Mouse (Mus musculus): ENCODE data around the gene Hsf4. TPM values are rescaled to one million over a fixed set of nuclear protein-coding genes. Genes with fewer than 3 reads are reported as not detected.
"Not testable (repeated sequence)": the region's sequence is repeated elsewhere in the genome, so short reads cannot be mapped to it uniquely, and the experiment has no call there.

Hsf4 gene
- polyA plus RNA-seq, 1 experiment from 2014 or later, result 0.27 TPM

DNA sequence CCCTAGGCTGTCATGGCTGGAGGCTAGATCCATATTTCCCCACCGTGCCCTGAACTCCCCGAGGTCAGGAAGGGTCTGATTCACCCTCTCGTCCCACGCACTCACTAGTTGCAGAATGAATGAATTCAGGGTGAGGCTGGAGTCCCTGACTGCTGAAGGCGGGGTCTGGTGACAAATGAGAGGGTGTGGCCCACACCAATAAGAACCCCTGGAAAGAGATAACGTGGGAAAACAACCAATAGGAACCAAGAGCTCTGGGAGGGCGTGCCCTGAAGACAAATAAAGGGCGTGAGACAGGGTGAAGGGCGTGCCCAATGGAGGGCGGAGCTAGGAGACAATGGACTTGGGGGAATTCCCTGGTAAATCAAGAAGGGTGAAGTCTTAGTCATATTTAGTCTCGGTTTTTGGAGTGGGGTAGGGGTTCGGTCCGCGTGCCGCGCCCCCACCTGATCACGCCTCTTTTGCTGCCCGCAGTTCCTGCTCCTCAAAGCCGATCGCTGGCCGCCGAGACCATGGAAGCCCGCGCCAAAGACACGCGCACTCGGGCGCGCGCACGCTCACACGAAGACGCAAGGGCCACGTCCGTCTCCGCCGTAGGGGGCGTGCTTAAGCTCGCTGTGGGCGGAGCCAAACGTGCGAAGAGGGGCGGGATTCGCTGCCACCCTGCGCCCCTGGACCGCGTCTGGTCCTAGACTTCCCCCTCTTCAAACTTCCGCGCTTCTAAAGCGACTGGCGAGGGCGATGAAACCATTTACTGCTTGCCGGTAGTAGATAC is 19.5 kb downstream of the Hsf4 start:
- Histone ChIP-seq H3K36me3 (ENCODE audit: control insufficient read depth, insufficient read depth, low read length) (0 out of 2 replicates have a peak, but pooled peaks cover 5% of the 10 kb centered on the region), H3K4me1 (ENCODE audit: control insufficient read depth in 2 of 2, insufficient read depth in 2 of 2, low read length in 2 of 2) (peaks cover 6 to 8% of the 10 kb centered on the region in 2 experiments), H3K4me3 (ENCODE audit: control insufficient read depth in 1 of 2, insufficient read depth in 1 of 2, low read depth in 1 of 2, low read length in 2 of 2) (peak overlapping the region; percentile 53 to 61), H3K9ac (ENCODE audit: low read length) (peak overlapping the region; percentile 66), H3K27me3 (ENCODE audit: control insufficient read depth, insufficient read depth, low read length) (peaks cover 8% of the 10 kb centered on the region), H3K4me2 (ENCODE audit: low read length) (peak overlapping the region; percentile 84), H3K27ac (replicated peaks in 1 of 2; ENCODE audit: control insufficient read depth in 1 of 2, insufficient read depth in 1 of 2, low read depth in 2 of 2, low read length in 2 of 2) (peak overlapping the region; percentile 45 to 67; a peak in 2 of 4 replicates), H3K9me3 (ENCODE audit: control insufficient read depth, low read length) (no peaks in the 10 kb centered on the region)
- ATAC-seq (ENCODE audit: insufficient number of reproducible peaks, insufficient read depth, low FRiP score, low read depth), result peak; percentile 86
- WGBS, result 1% methylated on average over 53 of the region's 53 CpGs

DNA sequence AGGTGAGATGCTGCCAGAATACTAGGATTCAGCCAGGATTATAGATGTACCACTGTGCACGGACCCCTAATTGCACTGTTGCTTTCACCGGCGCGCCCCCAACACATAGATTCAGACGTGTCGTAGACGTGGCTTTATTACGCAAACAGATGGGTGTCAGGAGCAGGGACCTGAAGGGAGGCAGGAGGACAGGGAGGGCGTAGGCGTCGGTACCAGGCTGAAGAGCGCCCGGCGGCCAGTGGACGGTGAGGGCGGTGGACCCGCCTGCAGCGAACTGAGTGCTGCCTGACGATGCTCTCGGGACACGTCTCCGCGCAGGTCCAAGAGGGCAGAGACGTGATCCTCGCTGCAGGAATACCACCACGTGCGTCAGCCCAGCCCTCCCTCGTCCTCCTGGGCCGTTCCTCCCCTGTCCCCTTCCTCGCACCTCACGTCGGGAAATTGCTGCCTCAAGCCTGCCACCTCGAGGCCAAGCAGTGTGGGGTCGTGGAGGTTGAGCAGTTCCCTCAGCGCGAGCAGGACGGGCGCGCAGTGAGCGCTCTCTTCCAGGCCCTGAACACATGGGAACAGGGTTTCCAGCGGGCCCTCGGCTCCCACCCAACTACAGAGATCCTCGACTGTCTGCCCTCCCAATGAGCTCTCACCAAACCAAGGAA is 20.3 kb downstream of the Hsf4 start, which contains the start of gene 4931428F04Rik:
Gene 4931428F04Rik, minus strand, starts transcription at position 60 of the 656 bp plus-strand sequence.
- 0 out of 2 replicates have a peak, but pooled peaks cover under 1% of the 10 kb centered on the region for H3K36me3 ChIP-seq (ENCODE audit: control insufficient read depth, insufficient read depth, low read length)
- H3K4me1 ChIP-seq (ENCODE audit: control insufficient read depth in 2 of 2, insufficient read depth in 2 of 2, low read length in 2 of 2), result peaks cover 6 to 8% of the 10 kb centered on the region in 2 experiments
- ATAC-seq (ENCODE audit: insufficient number of reproducible peaks, insufficient read depth, low FRiP score, low read depth), result peak; percentile 5
- H3K9ac ChIP-seq (ENCODE audit: low read length), result peak within 1 kb of the TSS; percentile 66
- peak within 1 kb of the TSS; percentile 45 to 67; a peak in 2 of 4 replicates for H3K27ac ChIP-seq (replicated peaks in 1 of 2; ENCODE audit: control insufficient read depth in 1 of 2, insufficient read depth in 1 of 2, low read depth in 2 of 2, low read length in 2 of 2)
- H3K4me3 ChIP-seq (ENCODE audit: control insufficient read depth in 1 of 2, insufficient read depth in 1 of 2, low read depth in 1 of 2, low read length in 2 of 2), result peak within 1 kb of the TSS; percentile 53 to 61
- 4% methylated on average over 43 of the region's 43 CpGs for WGBS
- H3K4me2 ChIP-seq (ENCODE audit: low read length), result peak within 1 kb of the TSS; percentile 84
- peaks cover 8% of the 10 kb centered on the region for H3K27me3 ChIP-seq (ENCODE audit: control insufficient read depth, insufficient read depth, low read length)
- H3K9me3 ChIP-seq (ENCODE audit: control insufficient read depth, low read length), result no peaks in the 10 kb centered on the region

DNA sequence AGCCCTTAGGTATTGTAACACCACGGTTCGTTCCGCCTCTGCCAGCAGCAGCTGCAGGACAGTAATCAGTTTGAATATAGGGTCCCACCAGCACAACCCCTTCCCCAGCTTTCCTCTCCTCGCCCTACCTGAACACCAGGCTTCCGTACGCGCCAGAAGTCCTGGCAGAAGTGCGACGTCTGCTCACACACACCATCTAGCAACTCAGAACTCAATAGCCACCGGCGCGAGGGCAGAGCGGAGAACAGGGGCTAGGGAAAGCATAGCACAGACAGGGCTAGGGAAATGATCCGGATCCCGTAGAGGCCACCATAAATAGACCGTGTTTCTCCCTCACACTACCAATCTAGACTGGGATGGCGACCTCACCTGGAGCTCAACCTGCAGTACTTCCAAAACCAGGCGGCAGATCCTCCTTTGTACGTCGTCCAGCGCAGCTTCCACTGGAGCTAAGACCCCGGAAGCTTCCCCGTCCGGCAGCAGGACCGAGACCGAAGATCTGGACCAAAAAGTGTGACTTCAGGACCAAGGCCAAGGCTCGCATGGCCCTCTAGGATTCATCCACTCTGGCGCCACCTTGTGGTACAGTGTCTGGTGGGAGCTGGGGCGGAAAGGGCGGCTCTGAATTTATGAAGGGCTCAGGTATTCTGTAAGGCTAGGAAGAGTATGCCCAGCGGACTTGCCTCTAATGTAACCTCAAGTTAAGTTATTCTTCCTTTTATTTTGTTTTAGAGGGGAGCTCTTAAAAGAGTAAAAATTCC is 21.1 kb downstream of the Hsf4 start:
- Histone ChIP-seq H3K27me3 (ENCODE audit: control insufficient read depth, insufficient read depth, low read length) (peaks cover 8% of the 10 kb centered on the region), H3K4me3 (ENCODE audit: control insufficient read depth in 1 of 2, insufficient read depth in 1 of 2, low read depth in 1 of 2, low read length in 2 of 2) (peak overlapping the region in 1 of 2 experiments; percentile 53; a peak in 1 of 4 replicates), H3K9ac (ENCODE audit: low read length) (no peak overlapping the region), H3K36me3 (ENCODE audit: control insufficient read depth, insufficient read depth, low read length) (no peaks in the 10 kb centered on the region), H3K27ac (replicated peaks in 1 of 2; ENCODE audit: control insufficient read depth in 1 of 2, insufficient read depth in 1 of 2, low read depth in 2 of 2, low read length in 2 of 2) (no peak overlapping the region), H3K4me2 (ENCODE audit: low read length) (peak overlapping the region; percentile 84), H3K4me1 (ENCODE audit: control insufficient read depth in 2 of 2, insufficient read depth in 2 of 2, low read length in 2 of 2) (peaks cover 6 to 8% of the 10 kb centered on the region in 2 experiments), H3K9me3 (ENCODE audit: control insufficient read depth, low read length) (no peaks in the 10 kb centered on the region)
- WGBS, result 8% methylated on average over 31 of the region's 31 CpGs
- no peak for ATAC-seq (ENCODE audit: insufficient number of reproducible peaks, insufficient read depth, low FRiP score, low read depth)

DNA sequence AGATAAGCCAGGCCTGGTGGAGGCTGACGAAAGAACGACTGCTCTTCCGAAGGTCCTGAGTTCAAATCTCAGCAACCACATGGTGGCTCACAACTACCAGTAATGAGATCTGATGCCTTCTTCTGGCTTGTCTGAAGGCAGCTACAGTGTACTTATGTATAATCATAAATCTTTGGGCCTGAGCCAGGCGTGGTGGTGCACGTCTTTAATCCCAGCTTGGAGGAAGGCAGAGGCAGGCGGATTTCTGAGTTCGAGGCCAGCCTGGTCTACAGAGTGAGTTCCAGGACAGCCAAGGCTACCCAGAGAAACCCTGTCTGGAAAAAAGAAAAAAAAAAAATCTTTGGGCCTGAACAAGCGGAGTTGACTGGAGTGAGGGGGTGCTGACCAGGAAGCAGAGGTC is 21.8 kb downstream of the Hsf4 start:
- H3K4me2 ChIP-seq (ENCODE audit: low read length); H3K4me3 ChIP-seq (ENCODE audit: control insufficient read depth in 1 of 2, insufficient read depth in 1 of 2, low read depth in 1 of 2, low read length in 2 of 2); H3K36me3 ChIP-seq (ENCODE audit: control insufficient read depth, insufficient read depth, low read length); H3K4me1 ChIP-seq (ENCODE audit: control insufficient read depth in 2 of 2, insufficient read depth in 2 of 2, low read length in 2 of 2); ATAC-seq (ENCODE audit: insufficient number of reproducible peaks, insufficient read depth, low FRiP score, low read depth); H3K9ac ChIP-seq (ENCODE audit: low read length); H3K27me3 ChIP-seq (ENCODE audit: control insufficient read depth, insufficient read depth, low read length); H3K27ac ChIP-seq (replicated peaks in 1 of 2; ENCODE audit: control insufficient read depth in 1 of 2, insufficient read depth in 1 of 2, low read depth in 2 of 2, low read length in 2 of 2); H3K9me3 ChIP-seq (ENCODE audit: control insufficient read depth, low read length): not testable (repeated sequence)
- whole genome bisulfite sequencing, result 75% methylated on average over 8 of the region's 8 CpGs

DNA sequence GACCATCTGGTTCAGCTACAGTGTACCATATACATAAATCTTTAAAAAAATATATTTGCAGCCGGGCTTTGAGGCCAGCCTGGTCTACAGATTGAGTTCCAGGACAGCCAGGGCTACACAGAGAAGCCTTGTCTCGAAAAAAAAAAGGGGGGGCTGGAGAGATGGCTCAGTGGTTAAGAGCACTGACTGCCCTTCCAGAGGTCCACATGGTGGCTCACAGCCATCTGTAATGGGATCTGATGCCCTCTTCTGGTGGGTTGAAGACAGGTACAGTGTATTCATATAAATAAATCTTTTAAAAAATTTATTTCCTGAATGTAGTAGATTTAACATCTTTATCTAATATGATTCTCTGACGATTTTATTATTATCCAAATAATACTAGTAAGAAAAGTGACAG is 22.2 kb downstream of the Hsf4 start:
- H3K27me3 ChIP-seq (ENCODE audit: control insufficient read depth, insufficient read depth, low read length); H3K4me3 ChIP-seq (ENCODE audit: control insufficient read depth in 1 of 2, insufficient read depth in 1 of 2, low read depth in 1 of 2, low read length in 2 of 2); H3K4me2 ChIP-seq (ENCODE audit: low read length); H3K4me1 ChIP-seq (ENCODE audit: control insufficient read depth in 2 of 2, insufficient read depth in 2 of 2, low read length in 2 of 2); H3K9me3 ChIP-seq (ENCODE audit: control insufficient read depth, low read length); H3K9ac ChIP-seq (ENCODE audit: low read length); H3K27ac ChIP-seq (replicated peaks in 1 of 2; ENCODE audit: control insufficient read depth in 1 of 2, insufficient read depth in 1 of 2, low read depth in 2 of 2, low read length in 2 of 2); ATAC-seq (ENCODE audit: insufficient number of reproducible peaks, insufficient read depth, low FRiP score, low read depth); H3K36me3 ChIP-seq (ENCODE audit: control insufficient read depth, insufficient read depth, low read length): not testable (repeated sequence)
- WGBS, result 57% methylated on average over 3 of the region's 3 CpGs

DNA sequence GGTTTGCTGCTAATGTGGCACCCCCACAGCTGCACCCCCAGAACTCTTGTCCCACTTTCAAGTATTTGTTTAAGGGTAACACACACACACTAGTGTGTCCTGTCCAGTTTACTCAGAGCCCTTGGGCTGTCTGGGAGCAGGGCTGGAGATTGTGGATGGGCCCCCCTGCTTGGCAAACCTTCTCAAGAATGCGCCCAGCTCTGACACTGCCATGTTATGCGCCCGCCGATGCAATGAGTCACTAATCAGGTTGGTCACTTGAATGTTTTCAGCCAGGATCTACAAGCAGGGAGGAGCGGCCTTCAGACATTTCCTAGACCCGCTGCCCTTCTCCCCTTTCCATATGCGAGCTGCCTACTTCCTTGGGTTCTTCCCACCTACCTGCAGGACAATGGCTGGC is 22.9 kb downstream of the Hsf4 start:
- H3K4me1 ChIP-seq (ENCODE audit: control insufficient read depth in 2 of 2, insufficient read depth in 2 of 2, low read length in 2 of 2), result peaks cover 6 to 14% of the 10 kb centered on the region in 2 experiments
- no peak overlapping the region for H3K9ac ChIP-seq (ENCODE audit: low read length)
- WGBS, result 73% methylated on average over 7 of the region's 7 CpGs
- no peaks in the 10 kb centered on the region for H3K9me3 ChIP-seq (ENCODE audit: control insufficient read depth, low read length)
- peaks cover 8% of the 10 kb centered on the region for H3K27me3 ChIP-seq (ENCODE audit: control insufficient read depth, insufficient read depth, low read length)
- ATAC-seq (ENCODE audit: insufficient number of reproducible peaks, insufficient read depth, low FRiP score, low read depth), result no peak
- H3K4me3 ChIP-seq (ENCODE audit: control insufficient read depth in 1 of 2, insufficient read depth in 1 of 2, low read depth in 1 of 2, low read length in 2 of 2), result no peak overlapping the region
- no peaks in the 10 kb centered on the region for H3K36me3 ChIP-seq (ENCODE audit: control insufficient read depth, insufficient read depth, low read length)
- H3K4me2 ChIP-seq (ENCODE audit: low read length), result no peak overlapping the region
- H3K27ac ChIP-seq (replicated peaks in 1 of 2; ENCODE audit: control insufficient read depth in 1 of 2, insufficient read depth in 1 of 2, low read depth in 2 of 2, low read length in 2 of 2), result no peak overlapping the region

DNA sequence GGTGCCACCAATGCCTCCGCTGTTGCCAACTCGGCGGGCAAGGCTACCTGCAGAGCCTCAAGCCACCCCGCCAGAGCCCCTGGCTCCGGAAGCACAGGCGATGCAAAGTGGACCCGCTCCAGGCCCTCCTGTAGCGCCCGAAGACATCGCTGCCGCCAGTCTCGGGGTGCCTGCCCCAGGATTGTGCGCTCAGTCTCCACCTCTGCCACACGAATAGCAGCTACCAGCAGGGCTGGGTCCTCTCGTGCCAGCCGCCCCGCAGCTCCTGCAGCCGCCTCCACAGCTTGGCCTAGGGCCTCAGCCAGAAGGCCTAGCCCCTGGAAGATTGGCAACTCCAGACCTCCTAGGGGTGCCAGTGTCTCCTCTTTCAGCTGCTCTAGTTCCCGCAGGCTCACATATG is 23.8 kb downstream of the Hsf4 start:
- no peak overlapping the region for H3K4me2 ChIP-seq (ENCODE audit: low read length)
- no peak overlapping the region for H3K9ac ChIP-seq (ENCODE audit: low read length)
- H3K9me3 ChIP-seq (ENCODE audit: control insufficient read depth, low read length), result no peaks in the 10 kb centered on the region
- peaks cover 10 to 18% of the 10 kb centered on the region in 2 experiments for H3K4me1 ChIP-seq (ENCODE audit: control insufficient read depth in 2 of 2, insufficient read depth in 2 of 2, low read length in 2 of 2)
- H3K27ac ChIP-seq (replicated peaks in 1 of 2; ENCODE audit: control insufficient read depth in 1 of 2, insufficient read depth in 1 of 2, low read depth in 2 of 2, low read length in 2 of 2), result no peak overlapping the region
- H3K36me3 ChIP-seq (ENCODE audit: control insufficient read depth, insufficient read depth, low read length), result no peaks in the 10 kb centered on the region
- H3K27me3 ChIP-seq (ENCODE audit: control insufficient read depth, insufficient read depth, low read length), result peaks cover 8% of the 10 kb centered on the region
- ATAC-seq (ENCODE audit: insufficient number of reproducible peaks, insufficient read depth, low FRiP score, low read depth), result no peak
- WGBS, result 56% methylated on average over 19 of the region's 19 CpGs
- no peak overlapping the region for H3K4me3 ChIP-seq (ENCODE audit: control insufficient read depth in 1 of 2, insufficient read depth in 1 of 2, low read depth in 1 of 2, low read length in 2 of 2)

Data from heart, embryonic 14.5 days (tissue).